Mouse (Mus musculus): Measurements from ENCODE around the gene Serinc2. TPM values are rescaled to one million over a fixed set of nuclear protein-coding genes. Genes with fewer than 3 reads are reported as not detected.
"Not testable (repeated sequence)": the region's sequence is repeated elsewhere in the genome, so short reads cannot be mapped to it uniquely, and the experiment has no call there.

The Serinc2 gene
- total RNA-seq, 4 experiments from 2014 or later: 5.0 to 7.8 (median 6.5) TPM

GRCm38 (mm10) chr4:130266601-130267000, 12.4 kb downstream of the Serinc2 start:
- DNase-seq (ENCODE audit: low spot score in 2 of 2): no peak

GRCm38 (mm10) chr4:130264698-130265349, 14.2 kb downstream of the Serinc2 start:
- DNase-seq (ENCODE audit: low spot score in 2 of 2): peak in 1 of 2 experiments; percentile 68

GRCm38 (mm10) chr4:130264131-130264530, 14.9 kb downstream of the Serinc2 start:
- DNase-seq (ENCODE audit: low spot score in 2 of 2): no peak

- DNase-seq (ENCODE audit: low spot score in 2 of 2): no peak
These were observed 18.6 kb downstream of the Serinc2 start for GRCm38 (mm10) chr4:130260406-130260805.

- DNase-seq (ENCODE audit: low spot score in 2 of 2): no peak
These were observed 26.4 kb downstream of the Serinc2 start for GRCm38 (mm10) chr4:130252441-130253157.

GRCm38 (mm10) chr4:130251763-130252162, 27.2 kb downstream of the Serinc2 start:
- no peak for DNase-seq (ENCODE audit: low spot score in 2 of 2)

GRCm38 (mm10) chr4:130251172-130251705, 27.8 kb downstream of the Serinc2 start:
- DNase-seq (ENCODE audit: low spot score in 2 of 2): no peak

- DNase-seq (ENCODE audit: low spot score in 2 of 2): no peak
These were observed 30.4 kb downstream of the Serinc2 start for GRCm38 (mm10) chr4:130248636-130249035.

GRCm38 (mm10) chr4:130246132-130246531, 32.9 kb downstream of the Serinc2 start:
- peak in 1 of 2 experiments; percentile 30 for DNase-seq (ENCODE audit: low spot score in 2 of 2)

- no peak for DNase-seq (ENCODE audit: low spot score in 2 of 2)
These were observed 34.3 kb downstream of the Serinc2 start for GRCm38 (mm10) chr4:130244749-130245148.

- DNase-seq (ENCODE audit: low spot score in 2 of 2): not testable (repeated sequence)
These were observed 35.4 kb downstream of the Serinc2 start for GRCm38 (mm10) chr4:130243621-130244020.

GRCm38 (mm10) chr4:130242956-130243355, 36.0 kb downstream of the Serinc2 start:
- DNase-seq (ENCODE audit: low spot score in 2 of 2): no peak

- no peak for DNase-seq (ENCODE audit: low spot score in 2 of 2)
These were observed 38.3 kb downstream of the Serinc2 start for GRCm38 (mm10) chr4:130240695-130241094.

- no peak for DNase-seq (ENCODE audit: low spot score in 2 of 2)
These were observed 41.4 kb downstream of the Serinc2 start for GRCm38 (mm10) chr4:130237607-130238006.

GRCm38 (mm10) chr4:130236361-130236760, 42.6 kb downstream of the Serinc2 start:
- no peak for DNase-seq (ENCODE audit: low spot score in 2 of 2)

GRCm38 (mm10) chr4:130224071-130224470, 54.9 kb downstream of the Serinc2 start:
- DNase-seq (ENCODE audit: low spot score in 2 of 2): no peak

- DNase-seq (ENCODE audit: low spot score in 2 of 2): no peak
These were observed 56.8 kb downstream of the Serinc2 start, which contains the start of gene Gm853 for GRCm38 (mm10) chr4:130222179-130222578. Gene Gm853 (minus strand): TSS chr4:130222401.

GRCm38 (mm10) chr4:130220176-130220575, 58.8 kb downstream of the Serinc2 start:
- no peak for DNase-seq (ENCODE audit: low spot score in 2 of 2)

GRCm38 (mm10) chr4:130215392-130215791, 63.6 kb downstream of the Serinc2 start:
- DNase-seq (ENCODE audit: low spot score in 2 of 2): no peak

GRCm38 (mm10) chr4:130213857-130214256, 65.1 kb downstream of the Serinc2 start:
- no peak for DNase-seq (ENCODE audit: low spot score in 2 of 2)

GRCm38 (mm10) chr4:130213197-130213596, 65.8 kb downstream of the Serinc2 start:
- no peak for DNase-seq (ENCODE audit: low spot score in 2 of 2)

- no peak for DNase-seq (ENCODE audit: low spot score in 2 of 2)
These were observed 66.6 kb downstream of the Serinc2 start for GRCm38 (mm10) chr4:130212421-130212820.
